In genomic region chr12:108541088-108541487, GRCm38 (mm10) we compare ENCODE assay signal across 9 mouse cellular contexts. TPM values are rescaled to one million over a fixed set of nuclear protein-coding genes. Genes with fewer than 3 reads are reported as not detected.
A peak's percentile ranks its signal among the peaks of the same experiment; 100 is the strongest.
DNase-seq lines count a peak whose midpoint lies in the region; ATAC-seq and TF ChIP-seq lines count a peak whose summit lies in the region.
"Had no signal": no experiment of that assay in that cellular context is flagged by ENCODE, and none has a peak within 500 bp of the region (broad histone marks: within the 10 kb centered on the region; RNA-seq: fewer than 3 reads in every experiment).

No protein-coding gene starts in this region.

- no peak overlapping the region for H3K4me2 ChIP-seq in midbrain, embryonic 13.5 days (replicated peaks)
- H3K4me2 ChIP-seq: heart, embryonic 13.5 days had no signal

- TF ChIP-seq POLR2A in embryonic fibroblast, embryonic 13.5 days (IDR thresholded peaks at IDR 0.05; ENCODE audit: low read depth, low read length), result no peak

- peak; percentile 59; the same call in 1 of the 2 replicates for ATAC-seq in midbrain, embryonic 13.5 days

- H3K27me3 ChIP-seq in midbrain, embryonic 13.5 days, result no peaks in the 10 kb centered on the region
- H3K27me3 ChIP-seq: heart, embryonic 13.5 days had no signal

- H3K4me1 ChIP-seq in embryonic fibroblast, embryonic 13.5 days (ENCODE audit: control insufficient read depth, insufficient read depth, low read length), result no peaks in the 10 kb centered on the region
- peaks cover 2% of the 10 kb centered on the region for H3K4me1 ChIP-seq in midbrain, embryonic 13.5 days (replicated peaks)

- H3K36me3 ChIP-seq in midbrain, embryonic 13.5 days, result peaks cover 32% of the 10 kb centered on the region

- peak; percentile 66; the same call in 1 of the 2 replicates for TF ChIP-seq CTCF in embryonic fibroblast, embryonic 13.5 days (IDR thresholded peaks at IDR 0.05; ENCODE audit: borderline replicate concordance, insufficient read depth, low read length)

- peak; percentile 34 to 78 for DNase-seq in adrenal gland, adult (ENCODE audit: inconsistent age in 2 of 2, low spot score in 1 of 2)
- no peak for DNase-seq in adrenal gland, adult 8-10 months
- peak; percentile 44 for DNase-seq in urinary bladder, postnatal 14 days (ENCODE audit: low spot score)
- DNase-seq in urinary bladder, postnatal 10 days (ENCODE audit: low spot score), result no peak
- peak; percentile 55 to 59 for DNase-seq in layer of hippocampus, postnatal 10 days (ENCODE audit: low spot score in 2 of 2)
- peak; percentile 58 for DNase-seq in thymus, postnatal 14 days

- no peak overlapping the region for H3K9ac ChIP-seq in midbrain, embryonic 13.5 days (replicated peaks)
- H3K9ac ChIP-seq: heart, embryonic 13.5 days had no signal

- no peaks in the 10 kb centered on the region for H3K9me3 ChIP-seq in midbrain, embryonic 13.5 days
- H3K9me3 ChIP-seq: heart, embryonic 13.5 days had no signal

- 22% methylated on average over 6 of the region's 6 CpGs for WGBS in midbrain, embryonic 13.5 days

- H3K27ac ChIP-seq in embryonic fibroblast, embryonic 13.5 days (ENCODE audit: insufficient read depth, low read length), result no peak overlapping the region
- no peak overlapping the region for H3K27ac ChIP-seq in midbrain, embryonic 13.5 days
- H3K27ac ChIP-seq: heart, embryonic 13.5 days had no signal

- no peak overlapping the region for H3K4me3 ChIP-seq in embryonic fibroblast, embryonic 13.5 days (ENCODE audit: insufficient read depth, low read length)
- no peak overlapping the region for H3K4me3 ChIP-seq in midbrain, embryonic 13.5 days (replicated peaks)
- H3K4me3 ChIP-seq: heart, embryonic 13.5 days had no signal

RNA-seq across cellular contexts. Expression of gene Evl, which starts 13.4 kb away (rescaled TPM):
- total RNA-seq in adrenal gland, adult 8-10 months (2022), result 10 to 100 TPM; 45.4 to 65.2 (median 50.3) TPM
- 58.7 and 80.6 TPM in 2 replicates for polyA plus RNA-seq in embryonic fibroblast, embryonic 13.5 days (2011; ENCODE audit: insufficient read length, low read depth, missing spikeins)
- total RNA-seq in layer of hippocampus, postnatal 10 days (2021), result 100 to 1,000 TPM; 312 to 327 TPM
- 200 and 204 TPM in 2 replicates for polyA plus RNA-seq in midbrain, embryonic 13.5 days (2015; fragmentation: Nextera tagmentation; extraction: Ambion mirVana)

Comparison
In these comparisons a context has a peak if more than half of its experiments do, and no peak if none do; other contexts are left out.
1. DNase-seq: peak in adrenal gland, adult (2 of 2), urinary bladder, postnatal 14 days (single experiment), layer of hippocampus, postnatal 10 days (2 of 2) and thymus, postnatal 14 days (single experiment); none in adrenal gland, adult 8-10 months (single experiment) and urinary bladder, postnatal 10 days (single experiment).
2. RNA of gene Evl, which starts 13.4 kb away (total RNA-seq): 312 to 327 TPM in layer of hippocampus, postnatal 10 days; 45.4 to 65.2 TPM in adrenal gland, adult 8-10 months; every median in the first group is over 4 times any median in the second.